Mouse (Mus musculus) central nervous system, embryonic 11.5 days (tissue): ENCODE results near the gene Krt23. TPM values are rescaled to one million over a fixed set of nuclear protein-coding genes. Genes with fewer than 3 reads are reported as not detected.

Source experiments
- polyA plus RNA-seq: library from polyadenylated mRNA; depleted of rRNA; stranded (reverse); fragments of >200 nt; gene quantifications from 2 replicates; pipeline ENCODE4 v1.2.3, GENCODE M21; 2012; rRNA removed

Gene Krt23
- polyA plus RNA-seq: 0.08 and 0.14 TPM in 2 replicates

DNA sequence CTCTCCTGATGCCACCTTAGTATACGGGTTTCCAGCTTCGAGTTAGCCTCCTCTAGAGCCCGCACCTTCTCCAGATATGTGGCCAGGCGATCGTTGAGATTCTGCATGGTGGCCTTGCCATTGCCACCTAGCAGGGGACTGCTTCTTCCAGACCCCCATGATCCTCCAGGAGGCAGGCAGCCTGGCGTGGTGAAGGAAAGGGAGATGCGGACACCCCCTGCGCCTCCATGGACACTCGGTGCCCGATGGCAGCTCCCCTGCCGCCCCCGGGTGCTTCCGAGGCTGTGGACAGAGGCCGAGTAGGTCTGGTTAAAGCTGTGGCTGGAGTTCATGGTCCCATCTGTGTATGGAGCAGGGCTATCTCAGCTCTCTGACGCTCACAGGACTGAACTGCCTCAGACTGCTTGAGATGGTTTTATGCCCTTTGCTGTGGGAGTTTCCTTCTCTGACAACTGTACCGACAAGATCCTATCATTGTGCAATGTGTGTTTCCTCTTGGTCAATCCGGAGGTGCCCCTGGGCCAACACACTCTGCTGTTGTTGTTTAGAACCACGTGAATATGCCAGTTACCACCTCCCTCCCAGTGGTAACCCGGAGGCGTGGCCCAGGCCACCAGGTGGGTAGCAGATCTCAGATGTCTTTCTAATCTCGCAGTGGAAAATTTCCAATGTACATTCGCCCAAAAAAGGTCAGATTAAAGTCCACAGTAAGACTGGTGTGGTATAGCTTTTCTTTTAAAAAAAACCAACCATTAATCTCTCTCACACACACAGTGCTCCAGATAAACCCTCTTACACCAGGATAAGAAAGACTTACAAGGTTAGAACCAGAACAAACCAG is at the start of gene Krt23:
Gene Krt23, minus strand, starts transcription at position 405 of the 841 bp plus-strand sequence.

DNA sequence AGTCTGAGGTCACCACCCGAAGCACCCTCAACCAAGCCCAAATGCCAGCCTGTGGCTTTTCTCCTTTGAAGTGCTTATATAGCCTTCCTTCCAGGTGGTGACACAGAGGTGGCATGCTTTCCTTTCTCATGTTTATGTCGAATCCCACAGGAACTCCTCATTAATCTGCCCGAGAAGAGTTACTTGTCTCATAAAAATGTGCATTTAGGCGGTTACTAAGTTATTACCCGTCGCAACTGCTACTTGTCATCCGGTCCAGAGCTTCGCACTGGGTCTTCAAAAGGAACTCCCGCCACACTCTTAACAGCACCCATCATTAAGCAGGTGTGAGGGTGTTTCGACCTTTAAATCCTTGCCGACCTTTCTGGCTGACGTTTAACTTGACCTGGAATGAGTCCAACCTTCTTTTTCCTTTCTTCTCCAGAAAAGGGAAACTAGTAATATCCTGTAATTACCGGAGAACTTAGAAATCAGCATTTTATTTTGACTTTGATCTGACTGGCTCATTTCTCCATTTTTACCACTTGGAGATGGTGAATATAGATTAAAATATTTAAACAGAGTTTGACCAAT is 28.4 kb upstream of the Krt23 start, which contains the start of gene Krt39:
Gene Krt39, minus strand, starts transcription at position 51 of the 573 bp plus-strand sequence.

DNA sequence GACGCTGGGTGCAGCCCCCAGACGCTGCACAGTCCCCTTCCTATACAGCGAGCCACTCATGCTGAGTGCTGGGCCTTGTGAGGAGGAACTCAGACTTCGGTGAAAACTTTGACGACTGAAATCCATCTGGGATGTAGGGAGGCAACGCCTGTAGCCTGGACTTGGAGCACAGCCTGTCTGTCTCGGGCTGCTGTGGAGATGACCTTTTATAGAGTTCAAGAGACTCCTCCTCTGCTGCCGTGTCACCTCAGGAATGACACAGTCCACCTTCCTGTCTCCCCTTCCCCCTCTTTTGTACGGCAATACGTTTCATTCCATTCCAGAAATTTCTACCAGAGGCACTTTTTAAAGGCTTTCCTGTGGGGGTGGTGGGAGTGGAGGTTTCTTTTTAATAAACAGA is 55.0 kb downstream of the Krt23 start, which contains the start of gene Krt20:
Gene Krt20, minus strand, starts transcription at position 179 of the 400 bp plus-strand sequence.

Other genes with a start within 250 kb of the Krt23 start
- gene Krt222, start 249.1 kb downstream of the Krt23 start, polyA plus RNA-seq: 0.22 and 0.40 TPM in 2 replicates
- 0.31 TPM in 1 of 2 replicates, not detected in the other for gene Krt24, start 207.9 kb downstream of the Krt23 start, polyA plus RNA-seq
- gene Krt25, start 170.2 kb downstream of the Krt23 start, polyA plus RNA-seq: 0.02 and 0.07 TPM in 2 replicates
- gene Krt26, start 155.2 kb downstream of the Krt23 start, polyA plus RNA-seq: 0.12 and 0.25 TPM in 2 replicates
- 0.02 TPM in 1 of 2 replicates, not detected in the other for gene Krt27, start 142.0 kb downstream of the Krt23 start, polyA plus RNA-seq
- 0.24 and 0.30 TPM in 2 replicates for gene Krt28, start 118.2 kb downstream of the Krt23 start, polyA plus RNA-seq
- 5.6 and 10.6 TPM in 2 replicates for gene Krt10, start 103.8 kb downstream of the Krt23 start, polyA plus RNA-seq
- gene Krt12, start 70.9 kb downstream of the Krt23 start, polyA plus RNA-seq: 0.04 TPM in 1 of 2 replicates, not detected in the other
- 1.1 and 2.3 TPM in 2 replicates for gene Krt20, start 55.0 kb downstream of the Krt23 start, polyA plus RNA-seq
- not detected in 2 replicates for gene Krt39, start 28.2 kb upstream of the Krt23 start, polyA plus RNA-seq
- 0.07 TPM in 1 of 2 replicates, not detected in the other for gene Krt40, start 50.0 kb upstream of the Krt23 start, polyA plus RNA-seq
- gene Krtap3-3, start 57.7 kb upstream of the Krt23 start, polyA plus RNA-seq: not detected in 2 replicates
- gene Krtap3-2, start 63.7 kb upstream of the Krt23 start, polyA plus RNA-seq: not detected in 2 replicates
- not detected in 2 replicates for gene Gm11939, start 66.3 kb upstream of the Krt23 start, polyA plus RNA-seq
- not detected in 2 replicates for gene Krtap3-1, start 73.5 kb upstream of the Krt23 start, polyA plus RNA-seq
- gene Krtap1-5, start 87.9 kb upstream of the Krt23 start, polyA plus RNA-seq: not detected in 2 replicates
- gene Krtap1-4, start 90.5 kb upstream of the Krt23 start, polyA plus RNA-seq: not detected in 2 replicates
- gene Krtap1-3, start 98.2 kb upstream of the Krt23 start, polyA plus RNA-seq: not detected in 2 replicates
- not detected in 2 replicates for gene Krtap9-3, start 105.0 kb upstream of the Krt23 start, polyA plus RNA-seq
- not detected in 2 replicates for gene Gm11938, start 110.2 kb upstream of the Krt23 start, polyA plus RNA-seq
- gene Gm11937, start 117.1 kb upstream of the Krt23 start, polyA plus RNA-seq: not detected in 2 replicates
- gene Krtap2-4, start 121.7 kb upstream of the Krt23 start, polyA plus RNA-seq: not detected in 2 replicates
- not detected in 2 replicates for gene Gm11562, start 127.3 kb upstream of the Krt23 start, polyA plus RNA-seq
- gene Krtap4-1, start 135.1 kb upstream of the Krt23 start, polyA plus RNA-seq: not detected in 2 replicates
- not detected in 2 replicates for gene Krtap4-2, start 141.9 kb upstream of the Krt23 start, polyA plus RNA-seq
- not detected in 2 replicates for gene Krtap4-7, start 151.0 kb upstream of the Krt23 start, polyA plus RNA-seq
- gene Gm11555, start 157.1 kb upstream of the Krt23 start, polyA plus RNA-seq: not detected in 2 replicates
- gene Gm11563, start 165.8 kb upstream of the Krt23 start, polyA plus RNA-seq: not detected in 2 replicates
- gene Krtap4-6, start 172.8 kb upstream of the Krt23 start, polyA plus RNA-seq: not detected in 2 replicates
- gene Gm14190, start 197.6 kb upstream of the Krt23 start, polyA plus RNA-seq: not detected in 2 replicates
- gene Gm14180, start 241.2 kb upstream of the Krt23 start, polyA plus RNA-seq: not detected in 2 replicates